Mouse (Mus musculus) spleen, adult 10 weeks (tissue): ENCODE measurements around the gene Olfr1218. TPM values are rescaled to one million over a fixed set of nuclear protein-coding genes. Genes with fewer than 3 reads are reported as not detected.

Source experiments
- polyA plus RNA-seq: library from polyadenylated mRNA; stranded (reverse); fragments of 350-450 nt; fragmentation: Illumina TruSeq; extraction: RNeasy Lipid Tissue Mini Kit (QIAGEN cat#74804); gene quantifications from one replicate; pipeline ENCODE4 v1.2.3, GENCODE M21; 2015; ENCODE audit warnings: low replicate concordance; ENCODE audit not compliant: insufficient read depth

Gene Olfr1218
- polyA plus RNA-seq = not detected

GRCm38 (mm10) chr2:89061087-89061486 is at the start of gene Olfr1218:
TSS of gene Olfr1218 (minus strand) at chr2:89061187.

DNA sequence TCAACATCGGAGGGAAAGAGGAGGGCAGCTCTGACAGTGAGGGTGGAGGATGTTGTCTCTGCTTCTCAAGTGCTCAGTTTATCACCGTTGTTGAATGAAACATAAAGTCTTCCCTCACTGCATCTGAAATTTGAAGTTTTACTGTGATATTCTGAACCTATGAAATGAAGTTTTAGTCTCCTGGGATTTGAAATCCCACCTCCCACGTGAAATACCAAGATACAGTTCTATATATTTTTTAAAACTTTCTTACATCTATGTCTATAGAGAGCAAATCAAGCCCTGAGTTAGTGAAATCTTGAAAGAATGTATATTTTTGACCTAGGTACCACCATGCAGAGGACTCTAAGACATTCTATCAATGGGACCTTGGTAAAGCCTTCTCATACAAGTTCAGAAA is 45.7 kb upstream of the Olfr1218 start, which contains the start of gene Olfr1220:
Gene Olfr1220 (minus strand): TSS at position 101 of the 400 bp plus-strand sequence.

GRCm38 (mm10) chr2:89083413-89083812 is 22.4 kb upstream of the Olfr1218 start, which contains the start of gene Olfr1219:
TSS of gene Olfr1219 (minus strand) at chr2:89083513.

DNA sequence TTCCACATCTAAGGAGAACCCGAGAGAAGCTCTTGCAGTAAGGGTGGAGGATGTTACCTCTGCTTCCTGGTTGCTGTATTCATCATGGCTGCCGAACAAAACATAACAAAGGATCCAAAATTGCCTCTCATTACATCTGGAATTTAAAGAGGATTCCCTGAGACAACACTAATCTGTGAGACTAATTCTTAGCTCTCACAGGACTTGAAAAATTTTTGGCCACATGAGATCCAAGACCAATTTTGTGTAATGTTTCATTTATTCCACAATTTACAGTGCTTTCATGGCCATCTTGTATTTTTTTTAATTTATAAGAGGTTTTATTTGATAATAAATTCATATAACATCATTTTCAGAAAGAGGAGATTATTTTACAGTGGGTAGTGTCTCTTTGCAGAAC is 29.0 kb downstream of the Olfr1218 start, which contains the start of gene Olfr1217:
Gene Olfr1217 (minus strand): TSS at position 101 of the 400 bp plus-strand sequence.

DNA sequence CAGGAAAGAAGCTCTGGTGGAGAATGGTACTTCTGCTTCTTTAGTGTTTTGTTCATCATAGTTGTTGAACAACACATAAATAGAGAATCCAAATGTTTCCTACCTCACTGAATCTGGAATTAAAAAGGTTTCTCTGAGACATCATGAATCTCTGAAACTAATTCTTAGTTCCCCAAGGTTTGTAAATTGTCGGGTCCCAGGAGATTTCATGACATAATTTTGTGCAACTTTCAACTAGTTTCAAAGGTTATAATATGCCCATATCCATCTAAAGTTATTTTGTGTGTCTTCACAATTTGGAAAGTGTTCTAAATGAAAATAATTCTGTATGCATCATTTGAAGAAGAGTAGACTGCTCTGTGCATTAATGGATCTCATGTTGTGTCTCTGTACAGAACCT is 42.7 kb downstream of the Olfr1218 start, which contains the start of gene Olfr1216:
Gene Olfr1216 (minus strand): TSS at position 101 of the 400 bp plus-strand sequence.

GRCm38 (mm10) chr2:89006873-89007272 is 54.1 kb downstream of the Olfr1218 start, which contains the start of gene Olfr1215:
TSS of gene Olfr1215 (minus strand) at chr2:89006973.

Other genes starting within 250 kb of the Olfr1218 start
- not detected for gene Olfr1202, start 246.7 kb downstream of the Olfr1218 start, polyA plus RNA-seq
- not detected for gene Olfr1205, start 231.4 kb downstream of the Olfr1218 start, polyA plus RNA-seq
- gene Olfr1204, start 211.9 kb downstream of the Olfr1218 start, polyA plus RNA-seq = not detected
- not detected for gene Olfr1206, start 198.0 kb downstream of the Olfr1218 start, polyA plus RNA-seq
- gene Olfr1208, start 158.9 kb downstream of the Olfr1218 start, polyA plus RNA-seq = not detected
- not detected for gene Olfr1209, start 146.0 kb downstream of the Olfr1218 start, polyA plus RNA-seq
- gene Olfr1211, start 123.1 kb downstream of the Olfr1218 start, polyA plus RNA-seq = not detected
- gene Olfr1212, start 107.2 kb downstream of the Olfr1218 start, polyA plus RNA-seq = not detected
- gene Gm13762, start 80.9 kb downstream of the Olfr1218 start, polyA plus RNA-seq = not detected
- gene Olfr1214, start 68.5 kb downstream of the Olfr1218 start, polyA plus RNA-seq = not detected
- not detected for gene Olfr1215, start 54.2 kb downstream of the Olfr1218 start, polyA plus RNA-seq
- gene Olfr1216, start 42.8 kb downstream of the Olfr1218 start, polyA plus RNA-seq = not detected
- not detected for gene Olfr1217, start 29.1 kb downstream of the Olfr1218 start, polyA plus RNA-seq
- gene Olfr1219, start 22.3 kb upstream of the Olfr1218 start, polyA plus RNA-seq = not detected
- not detected for gene Olfr1220, start 45.6 kb upstream of the Olfr1218 start, polyA plus RNA-seq
- gene Olfr1221, start 56.1 kb upstream of the Olfr1218 start, polyA plus RNA-seq = not detected
- not detected for gene Olfr1222, start 71.9 kb upstream of the Olfr1218 start, polyA plus RNA-seq
- gene Olfr1223, start 90.4 kb upstream of the Olfr1218 start, polyA plus RNA-seq = not detected
- gene Olfr1224-ps1, start 102.9 kb upstream of the Olfr1218 start, polyA plus RNA-seq = not detected
- gene Olfr1225, start 113.5 kb upstream of the Olfr1218 start, polyA plus RNA-seq = not detected
- not detected for gene Olfr1226, start 138.9 kb upstream of the Olfr1218 start, polyA plus RNA-seq
- gene Olfr1228, start 192.9 kb upstream of the Olfr1218 start, polyA plus RNA-seq = not detected
- gene Olfr1229, start 226.8 kb upstream of the Olfr1218 start, polyA plus RNA-seq = not detected
- not detected for gene Olfr1230, start 236.1 kb upstream of the Olfr1218 start, polyA plus RNA-seq
- gene Olfr1231, start 245.9 kb upstream of the Olfr1218 start, polyA plus RNA-seq = not detected